Mouse (Mus musculus): ENCODE measurements at regions not wholly inside any gene's neighbourhood (a gene's known extent, or its start where the extent isn't known, plus 50 kb on each side); places are given as distances from the start of the nearest gene placed in this dataset.

DNA sequence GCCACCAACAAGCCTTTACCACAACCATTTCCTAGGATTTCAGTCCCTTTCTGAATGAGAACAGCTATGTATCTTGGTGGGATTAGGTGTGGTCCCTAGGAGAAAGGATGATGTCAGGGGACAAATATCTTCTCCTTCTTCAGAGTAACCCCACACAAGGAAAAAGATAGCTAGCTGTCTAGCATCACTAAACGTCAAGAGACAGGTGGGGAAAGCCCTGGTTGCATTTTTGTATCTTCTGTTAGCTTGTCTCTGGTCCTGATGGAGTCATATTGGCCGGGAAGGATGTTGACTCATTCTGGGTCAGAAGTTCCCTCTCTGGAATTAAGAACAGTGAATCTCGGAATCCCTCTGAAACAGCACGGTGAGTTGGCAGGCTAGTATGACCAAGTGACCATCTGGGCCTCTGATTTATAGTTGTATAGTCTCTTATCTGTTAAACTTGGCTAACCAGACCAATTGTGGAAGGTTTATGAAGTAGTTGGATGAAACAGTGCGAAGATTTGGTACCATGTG is 327.4 kb downstream of the Lmx1a start:
- no peaks in the 10 kb centered on the region for H3K4me1 ChIP-seq (ENCODE audit: control insufficient read depth, insufficient read depth, low read length)
- H3K9me3 ChIP-seq (replicated peaks; ENCODE audit: control insufficient read depth, low read length, poor library complexity, severe bottlenecking) = no peaks in the 10 kb centered on the region
- H3K4me3 ChIP-seq (ENCODE audit: low read depth, low read length) = no peak overlapping the region
- no peaks in the 10 kb centered on the region for H3K27me3 ChIP-seq (ENCODE audit: control insufficient read depth, insufficient read depth, low read depth, low read length)
- H3K27ac ChIP-seq (ENCODE audit: low read length) = no peak overlapping the region
- no peak for ATAC-seq
- 92% methylated on average over 5 of the region's 5 CpGs for WGBS
- H3K36me3 ChIP-seq (ENCODE audit: control insufficient read depth, insufficient read depth, low read length) = no peaks in the 10 kb centered on the region
- no peak overlapping the region for H3K4me2 ChIP-seq (ENCODE audit: low read length)
- H3K9ac ChIP-seq (ENCODE audit: low read depth, low read length) = no peak overlapping the region

DNA sequence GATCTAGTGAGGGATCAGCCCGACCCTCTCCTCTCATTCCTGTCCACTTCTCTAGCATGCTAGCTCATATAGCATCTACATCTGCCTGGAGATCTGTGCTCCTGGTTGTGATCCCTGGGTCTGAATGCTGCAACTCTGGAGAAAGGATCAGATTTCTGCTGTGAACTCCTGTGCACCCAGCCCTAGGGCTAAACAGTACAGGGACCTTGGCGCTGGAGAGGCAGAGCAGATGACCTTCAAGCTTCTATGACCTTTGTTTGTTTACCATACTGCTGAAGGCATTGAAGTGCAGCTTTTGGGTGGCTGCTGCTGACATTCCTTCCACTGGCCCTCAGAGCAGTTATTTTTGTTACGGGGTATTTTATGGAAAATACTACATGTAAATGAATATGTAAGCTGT is 337.4 kb downstream of the Lmx1a start:
- no peak overlapping the region for H3K9ac ChIP-seq (ENCODE audit: low read depth, low read length)
- no peaks in the 10 kb centered on the region for H3K36me3 ChIP-seq (ENCODE audit: control insufficient read depth, insufficient read depth, low read length)
- no peaks in the 10 kb centered on the region for H3K4me1 ChIP-seq (ENCODE audit: control insufficient read depth, insufficient read depth, low read length)
- 86% methylated on average over 3 of the region's 3 CpGs for WGBS
- no peak overlapping the region for H3K4me2 ChIP-seq (ENCODE audit: low read length)
- H3K27ac ChIP-seq (ENCODE audit: low read length) = no peak overlapping the region
- no peak overlapping the region for H3K4me3 ChIP-seq (ENCODE audit: low read depth, low read length)
- ATAC-seq = no peak
- H3K27me3 ChIP-seq (ENCODE audit: control insufficient read depth, insufficient read depth, low read depth, low read length) = no peaks in the 10 kb centered on the region
- H3K9me3 ChIP-seq (replicated peaks; ENCODE audit: control insufficient read depth, low read length, poor library complexity, severe bottlenecking) = no peaks in the 10 kb centered on the region; the same call in 1 of the 2 replicates

DNA sequence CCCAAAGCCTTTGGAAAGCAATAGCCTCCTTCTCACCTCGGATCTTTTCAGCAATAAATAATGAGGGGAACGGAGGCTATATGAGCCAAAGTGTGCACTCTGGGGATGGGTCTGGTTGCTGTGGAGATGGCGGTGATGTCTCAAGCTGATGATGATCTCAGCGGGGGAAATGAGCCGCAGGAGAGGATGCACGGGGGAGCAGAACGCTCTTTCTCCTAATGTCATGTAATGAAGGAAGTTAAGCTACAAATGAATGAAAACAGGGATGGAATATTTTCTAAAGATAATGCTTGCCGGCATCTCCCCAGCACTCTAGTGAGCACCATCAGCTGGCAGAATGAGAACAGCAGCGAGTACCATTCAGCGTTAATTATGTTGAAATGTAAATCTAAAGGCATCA is 355.7 kb downstream of the Lmx1a start:
- H3K9ac ChIP-seq (ENCODE audit: low read depth, low read length) = no peak overlapping the region
- no peaks in the 10 kb centered on the region for H3K27me3 ChIP-seq (ENCODE audit: control insufficient read depth, insufficient read depth, low read depth, low read length)
- H3K4me2 ChIP-seq (ENCODE audit: low read length) = peak overlapping the region; percentile 38
- no peaks in the 10 kb centered on the region for H3K36me3 ChIP-seq (ENCODE audit: control insufficient read depth, insufficient read depth, low read length)
- peak; percentile 49; the same call in 1 of the 2 replicates for ATAC-seq
- peak overlapping the region; percentile 57 for H3K27ac ChIP-seq (ENCODE audit: low read length)
- 27% methylated on average over 10 of the region's 10 CpGs for WGBS
- peak overlapping the region; percentile 16; the same call in 1 of the 2 replicates for H3K4me3 ChIP-seq (ENCODE audit: low read depth, low read length)
- H3K4me1 ChIP-seq (ENCODE audit: control insufficient read depth, insufficient read depth, low read length) = peaks cover 12% of the 10 kb centered on the region
- no peaks in the 10 kb centered on the region for H3K9me3 ChIP-seq (replicated peaks; ENCODE audit: control insufficient read depth, low read length, poor library complexity, severe bottlenecking)

DNA sequence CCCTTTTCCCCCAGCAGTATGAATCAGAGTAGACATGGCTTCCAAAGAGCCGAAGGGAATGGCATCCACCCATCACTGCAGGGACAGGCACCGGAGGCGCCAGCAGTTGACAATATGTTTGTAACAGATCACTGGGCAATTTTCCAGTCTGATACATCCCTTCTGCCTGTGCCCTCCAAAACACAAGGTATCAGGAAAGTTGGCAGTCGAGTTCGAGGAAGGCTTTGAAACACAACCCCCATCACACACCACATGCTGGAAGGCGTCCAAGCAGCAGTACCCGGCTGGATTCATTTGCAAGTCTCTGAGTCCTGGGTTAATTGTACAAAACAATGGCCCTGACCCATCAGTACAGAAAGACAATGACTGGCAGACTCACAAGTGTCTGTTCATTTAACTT is 357.3 kb downstream of the Lmx1a start:
- Histone ChIP-seq H3K36me3 (ENCODE audit: control insufficient read depth, insufficient read depth, low read length) (no peaks in the 10 kb centered on the region), H3K9ac (ENCODE audit: low read depth, low read length) (no peak overlapping the region), H3K9me3 (replicated peaks; ENCODE audit: control insufficient read depth, low read length, poor library complexity, severe bottlenecking) (no peaks in the 10 kb centered on the region), H3K27me3 (ENCODE audit: control insufficient read depth, insufficient read depth, low read depth, low read length) (no peaks in the 10 kb centered on the region), H3K4me3 (ENCODE audit: low read depth, low read length) (no peak overlapping the region), H3K4me1 (ENCODE audit: control insufficient read depth, insufficient read depth, low read length) (peaks cover 12% of the 10 kb centered on the region), H3K27ac (ENCODE audit: low read length) (no peak overlapping the region), H3K4me2 (ENCODE audit: low read length) (no peak overlapping the region)
- peak; percentile 75 for ATAC-seq
- WGBS = 42% methylated on average over 7 of the region's 7 CpGs

DNA sequence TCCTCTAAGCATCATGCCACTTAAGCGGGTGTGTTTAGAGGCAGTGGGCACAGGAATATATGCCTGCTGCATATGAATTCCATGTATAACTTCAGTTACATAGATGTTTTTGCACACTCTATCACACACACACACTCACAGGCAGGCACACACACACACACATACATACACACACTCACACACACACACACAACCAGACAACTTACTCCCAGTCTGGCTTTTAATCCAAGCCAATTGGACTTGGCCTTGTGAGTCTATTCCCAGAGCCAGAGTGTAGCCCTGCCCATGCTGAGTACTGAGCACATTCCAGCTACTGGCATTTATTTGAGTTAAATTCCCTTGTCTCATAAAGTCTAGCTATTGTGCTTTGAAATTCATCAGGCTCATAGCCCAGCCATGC is 357.7 kb downstream of the Lmx1a start:
- Histone ChIP-seq H3K4me3 (ENCODE audit: low read depth, low read length) (no peak overlapping the region), H3K9ac (ENCODE audit: low read depth, low read length) (no peak overlapping the region), H3K36me3 (ENCODE audit: control insufficient read depth, insufficient read depth, low read length) (no peaks in the 10 kb centered on the region), H3K4me1 (ENCODE audit: control insufficient read depth, insufficient read depth, low read length) (peaks cover 12% of the 10 kb centered on the region), H3K27ac (ENCODE audit: low read length) (no peak overlapping the region), H3K27me3 (ENCODE audit: control insufficient read depth, insufficient read depth, low read depth, low read length) (no peaks in the 10 kb centered on the region), H3K4me2 (ENCODE audit: low read length) (no peak overlapping the region), H3K9me3 (replicated peaks; ENCODE audit: control insufficient read depth, low read length, poor library complexity, severe bottlenecking) (no peaks in the 10 kb centered on the region)
- peak; percentile 63 for ATAC-seq
- 52% methylated on average over 1 of the region's 1 CpGs for WGBS

DNA sequence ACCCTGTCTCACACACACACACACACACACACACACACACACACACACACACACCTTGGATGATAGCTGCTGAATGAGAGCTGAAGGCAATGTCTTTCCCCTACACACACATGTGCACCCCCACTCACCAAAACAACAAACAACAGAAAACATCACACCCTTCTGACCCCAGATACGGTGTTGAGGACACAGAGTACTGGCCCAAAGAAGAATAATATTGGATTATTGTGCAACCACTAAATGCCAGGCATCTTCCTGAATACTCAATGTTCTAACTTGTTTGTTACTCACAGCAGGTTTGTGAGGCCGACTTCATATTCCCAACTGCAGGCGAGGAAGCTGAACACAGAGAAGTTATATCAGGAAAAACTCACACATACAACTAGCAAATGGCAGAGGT is 360.9 kb downstream of the Lmx1a start:
- Histone ChIP-seq H3K4me1 (ENCODE audit: control insufficient read depth, insufficient read depth, low read length) (peaks cover 5% of the 10 kb centered on the region), H3K4me3 (ENCODE audit: low read depth, low read length) (no peak overlapping the region), H3K36me3 (ENCODE audit: control insufficient read depth, insufficient read depth, low read length) (no peaks in the 10 kb centered on the region), H3K9me3 (replicated peaks; ENCODE audit: control insufficient read depth, low read length, poor library complexity, severe bottlenecking) (no peaks in the 10 kb centered on the region), H3K4me2 (ENCODE audit: low read length) (no peak overlapping the region), H3K9ac (ENCODE audit: low read depth, low read length) (no peak overlapping the region), H3K27me3 (ENCODE audit: control insufficient read depth, insufficient read depth, low read depth, low read length) (no peaks in the 10 kb centered on the region), H3K27ac (ENCODE audit: low read length) (no peak overlapping the region)
- 90% methylated on average over 3 of the region's 3 CpGs for WGBS
- no peak for ATAC-seq

DNA sequence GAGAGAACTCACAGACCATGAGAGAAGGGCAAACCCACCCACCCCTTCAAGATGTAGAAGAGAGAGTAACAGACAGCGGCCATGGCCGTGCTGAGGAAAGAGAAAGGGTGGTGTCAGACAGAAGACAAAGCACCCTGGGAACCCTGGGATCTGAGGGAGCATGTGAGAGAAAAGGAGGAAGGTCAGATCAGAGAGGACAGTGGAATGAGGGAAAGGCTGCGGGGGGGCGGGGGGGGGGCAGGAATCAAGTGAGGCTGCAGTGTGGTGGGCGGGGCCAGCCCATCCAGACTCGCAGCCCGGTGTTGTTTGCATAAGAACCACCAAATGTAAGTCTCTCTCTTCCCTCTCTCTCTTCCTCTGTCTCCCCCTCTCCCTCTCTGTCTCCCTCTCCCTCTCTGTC is 367.4 kb downstream of the Lmx1a start:
- H3K27ac ChIP-seq (ENCODE audit: low read length) = no peak overlapping the region
- WGBS = 13% methylated on average over 5 of the region's 7 CpGs
- H3K36me3 ChIP-seq (ENCODE audit: control insufficient read depth, insufficient read depth, low read length) = no peaks in the 10 kb centered on the region
- no peak overlapping the region for H3K9ac ChIP-seq (ENCODE audit: low read depth, low read length)
- no peak overlapping the region for H3K4me2 ChIP-seq (ENCODE audit: low read length)
- H3K9me3 ChIP-seq (replicated peaks; ENCODE audit: control insufficient read depth, low read length, poor library complexity, severe bottlenecking) = no peaks in the 10 kb centered on the region
- 0 out of 2 replicates have a peak, but pooled peaks cover 2% of the 10 kb centered on the region for H3K4me1 ChIP-seq (ENCODE audit: control insufficient read depth, insufficient read depth, low read length)
- ATAC-seq = no peak
- no peaks in the 10 kb centered on the region; the same call in 1 of the 2 replicates for H3K27me3 ChIP-seq (ENCODE audit: control insufficient read depth, insufficient read depth, low read depth, low read length)
- no peak overlapping the region for H3K4me3 ChIP-seq (ENCODE audit: low read depth, low read length)

DNA sequence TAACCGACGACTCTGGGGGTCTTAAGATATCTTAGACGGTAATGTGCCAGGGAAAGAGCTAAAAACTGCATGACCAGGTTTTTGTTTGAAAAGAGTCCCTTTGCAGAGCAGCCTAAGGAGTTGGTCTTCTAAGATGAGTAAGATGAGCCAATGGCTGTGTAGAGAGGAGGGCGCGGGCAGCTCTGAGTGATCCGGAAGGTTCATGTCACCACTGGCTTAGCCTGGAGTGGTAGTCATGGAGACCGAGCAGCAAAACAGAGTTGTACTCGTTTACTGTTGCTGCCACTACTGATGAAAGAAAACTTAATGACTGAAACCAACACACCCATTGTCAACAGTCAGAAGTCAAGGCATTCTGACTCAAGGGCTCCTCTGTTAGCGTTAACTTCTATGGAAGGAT is 368.4 kb downstream of the Lmx1a start:
- Histone ChIP-seq H3K9ac (ENCODE audit: low read depth, low read length) (no peak overlapping the region), H3K4me2 (ENCODE audit: low read length) (no peak overlapping the region), H3K27ac (ENCODE audit: low read length) (no peak overlapping the region), H3K27me3 (ENCODE audit: control insufficient read depth, insufficient read depth, low read depth, low read length) (no peaks in the 10 kb centered on the region; the same call in 1 of the 2 replicates), H3K4me1 (ENCODE audit: control insufficient read depth, insufficient read depth, low read length) (0 out of 2 replicates have a peak, but pooled peaks cover 2% of the 10 kb centered on the region), H3K4me3 (ENCODE audit: low read depth, low read length) (no peak overlapping the region), H3K9me3 (replicated peaks; ENCODE audit: control insufficient read depth, low read length, poor library complexity, severe bottlenecking) (no peaks in the 10 kb centered on the region), H3K36me3 (ENCODE audit: control insufficient read depth, insufficient read depth, low read length) (no peaks in the 10 kb centered on the region)
- 0 out of 2 replicates have a peak, but pooled peaks have one; percentile 45 for ATAC-seq
- WGBS = 57% methylated on average over 9 of the region's 9 CpGs

DNA sequence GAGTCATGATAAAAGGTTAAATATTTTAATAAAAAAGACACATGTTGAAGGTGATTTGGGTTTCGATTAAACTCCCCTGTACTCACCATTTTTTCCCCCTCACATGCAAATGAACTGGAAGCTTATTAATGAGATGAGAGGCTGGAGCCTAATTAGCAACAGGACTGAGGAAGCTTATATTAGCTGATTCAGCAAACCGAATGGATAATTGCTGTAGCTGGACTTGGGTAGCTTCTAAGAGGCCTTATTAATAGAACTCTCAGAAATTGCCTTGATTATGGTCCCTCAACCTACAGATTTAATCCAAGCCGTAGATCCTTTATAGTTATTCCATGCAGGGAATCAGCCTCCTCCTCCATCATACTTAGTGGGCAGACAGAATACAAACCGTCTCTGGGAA is 369.7 kb downstream of the Lmx1a start:
- no peak for ATAC-seq
- Histone ChIP-seq H3K4me1 (ENCODE audit: control insufficient read depth, insufficient read depth, low read length) (0 out of 2 replicates have a peak, but pooled peaks cover 2% of the 10 kb centered on the region), H3K4me3 (ENCODE audit: low read depth, low read length) (no peak overlapping the region), H3K4me2 (ENCODE audit: low read length) (no peak overlapping the region), H3K27me3 (ENCODE audit: control insufficient read depth, insufficient read depth, low read depth, low read length) (no peaks in the 10 kb centered on the region; the same call in 1 of the 2 replicates), H3K27ac (ENCODE audit: low read length) (no peak overlapping the region), H3K9me3 (replicated peaks; ENCODE audit: control insufficient read depth, low read length, poor library complexity, severe bottlenecking) (no peaks in the 10 kb centered on the region), H3K36me3 (ENCODE audit: control insufficient read depth, insufficient read depth, low read length) (no peaks in the 10 kb centered on the region), H3K9ac (ENCODE audit: low read depth, low read length) (no peak overlapping the region)
- WGBS = 64% methylated on average over 4 of the region's 4 CpGs
